Mouse (Mus musculus) small intestine, adult 2 months (tissue): ENCODE results near the gene Ybx2.

Experiments used
- CTCF ChIP-seq: fragments of 200-500 bp; IDR thresholded peaks from 2 replicates; pipeline ENCODE4 v1.5.1; 2012; ENCODE audit warnings: low read depth, mild to moderate bottlenecking, control low read depth, inconsistent platforms, low read length, moderate library complexity, mixed read lengths; ENCODE audit not compliant: insufficient replicate concordance, insufficient read length; ENCODE audit errors: extremely low read depth
- POLR2A ChIP-seq: fragments of 200-500 bp; IDR thresholded peaks from 2 replicates; pipeline ENCODE4 v1.6.1; 2012; ENCODE audit warnings: low read depth, mild to moderate bottlenecking, control low read depth, inconsistent platforms, low read length, moderate library complexity

DNA sequence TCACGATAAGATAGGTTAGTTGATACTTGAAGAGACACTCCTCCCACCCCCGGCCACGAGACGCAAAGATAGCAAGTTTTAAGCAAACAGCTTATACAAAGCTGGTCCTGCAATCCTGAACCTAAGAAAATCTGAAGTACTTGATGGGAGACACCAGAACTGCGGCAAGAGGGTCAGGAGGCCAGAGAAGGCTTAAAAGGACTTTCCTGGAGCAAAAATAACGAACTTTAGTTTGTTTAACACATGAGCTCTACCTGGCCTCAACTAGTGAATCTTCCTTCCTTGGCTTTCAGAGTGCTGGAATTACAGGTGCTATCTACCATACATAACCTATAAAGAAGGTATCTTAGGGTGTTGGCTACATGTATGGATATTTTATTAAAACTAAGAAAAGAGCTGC lies 915 bp upstream of the Ybx2 start:
- TF ChIP-seq CTCF (no peak), POLR2A (no peak)
